Mouse (Mus musculus) forelimb bud, embryonic 11.5 days (tissue): ENCODE data around the gene Lig3.
A peak's percentile ranks its signal among the peaks of the same experiment; 100 is the strongest.

Experiments
- DNase-seq: peaks from one replicate; pipeline ENCODE4 v3.0.0-alpha.2; 2012; ENCODE audit warnings: low read depth, low spot score

The Lig3 gene

DNA sequence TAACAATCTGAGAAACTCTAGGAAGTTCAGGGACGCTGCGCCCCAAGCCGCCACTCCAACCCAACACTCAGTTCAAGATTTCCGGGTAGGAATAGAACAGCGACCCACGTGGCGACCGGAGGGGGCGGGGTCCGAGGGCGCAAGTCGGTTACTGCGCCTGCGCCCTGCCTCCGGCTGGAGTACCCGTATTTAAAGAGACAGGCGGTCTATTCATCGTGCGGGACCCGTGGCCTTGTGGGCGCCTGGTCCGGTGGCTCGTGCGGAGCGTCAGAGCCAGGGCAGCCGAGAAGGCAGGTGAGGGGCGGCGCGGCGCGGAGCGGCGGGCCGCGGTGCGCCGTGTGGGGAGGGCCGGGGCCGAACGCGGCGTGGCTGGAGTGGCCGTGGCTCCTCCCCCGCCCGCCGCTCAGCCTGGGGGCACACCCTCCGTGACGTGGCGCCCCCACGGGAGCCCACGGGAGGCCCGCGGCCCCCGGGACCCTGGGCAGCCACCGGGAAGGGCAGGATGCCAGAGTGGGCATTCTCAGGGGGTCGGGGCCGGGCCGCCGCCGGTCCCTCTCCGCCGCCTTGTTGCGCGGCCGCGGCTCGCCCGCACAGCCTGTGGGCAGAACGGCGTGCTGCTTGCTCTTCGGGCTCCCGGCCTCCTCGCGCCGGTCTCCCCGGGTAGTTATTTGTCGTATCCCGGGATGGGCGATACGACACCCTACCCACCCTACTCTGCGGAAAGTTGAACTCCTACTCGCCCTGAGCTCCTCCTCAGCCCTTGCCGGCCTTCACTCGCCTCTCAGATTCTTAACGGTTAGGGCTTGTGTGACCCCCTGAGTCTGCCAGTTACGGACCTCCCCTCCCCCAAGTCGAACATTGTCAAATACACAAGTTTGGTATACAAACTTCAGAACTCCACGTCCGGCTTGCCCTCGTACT lies at the start of gene Lig3:
Lig3 (plus strand) TSS at position 126 of the 921 bp plus-strand sequence.
- DNase-seq: peak; percentile 93

DNA sequence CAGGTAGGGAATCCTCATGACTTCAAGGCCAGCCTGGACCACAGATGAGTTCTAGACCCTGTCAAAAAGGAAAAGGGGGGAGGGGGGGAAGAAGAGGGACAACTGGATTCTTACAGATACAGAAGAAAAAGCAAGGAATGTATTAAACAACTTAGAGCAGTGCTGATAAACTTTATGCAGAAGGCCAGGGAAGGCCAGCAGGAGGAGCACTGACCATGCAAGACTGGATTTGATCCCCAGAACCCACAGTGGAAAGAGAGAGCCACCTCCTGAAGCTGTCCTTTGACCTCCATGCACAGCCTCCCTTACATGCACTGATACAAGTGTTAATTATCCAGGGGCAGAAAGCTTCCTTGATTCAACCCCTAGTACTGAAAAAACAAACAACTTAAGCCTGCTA lies 46.7 kb upstream of the Lig3 start:
- DNase-seq: no peak

DNA sequence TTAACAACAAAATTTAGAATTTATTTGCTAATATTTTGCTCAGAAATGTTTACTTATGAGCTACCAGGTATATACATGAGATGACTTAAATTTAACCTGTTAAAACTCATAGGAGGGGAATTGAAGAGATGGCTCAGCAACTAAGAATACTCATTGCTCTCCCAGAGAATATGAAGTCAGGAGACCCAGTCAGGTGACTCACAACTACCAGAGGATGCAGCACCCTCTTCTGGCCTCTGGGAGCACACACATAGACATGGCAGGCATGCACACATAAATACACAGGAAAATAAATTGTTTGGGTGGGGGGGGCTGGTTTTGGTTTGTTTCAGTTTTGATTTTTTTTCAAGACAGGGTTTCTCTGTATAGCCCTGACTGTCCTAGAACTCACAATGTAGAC lies 41.9 kb upstream of the Lig3 start:
- DNase-seq: no peak

DNA sequence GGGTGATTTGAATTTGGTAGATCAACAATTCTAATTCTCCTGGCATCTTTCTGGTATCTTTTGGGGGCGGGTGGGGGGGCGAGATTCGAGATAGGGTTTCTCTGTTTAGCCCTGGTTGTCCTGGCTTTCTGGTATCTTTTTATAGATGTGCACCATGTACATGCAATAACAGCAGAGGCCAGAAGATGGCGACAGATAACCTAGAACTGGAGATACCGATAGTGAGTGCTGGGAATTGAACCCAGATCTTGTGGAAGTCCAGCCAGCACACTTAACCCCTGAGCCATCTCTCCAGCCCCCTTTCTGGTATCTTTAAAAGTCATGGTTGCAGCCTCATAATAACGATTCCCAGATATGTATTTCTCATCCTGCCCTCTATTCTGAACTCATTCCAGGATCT lies 34.8 kb upstream of the Lig3 start:
- peak; percentile 13 for DNase-seq

DNA sequence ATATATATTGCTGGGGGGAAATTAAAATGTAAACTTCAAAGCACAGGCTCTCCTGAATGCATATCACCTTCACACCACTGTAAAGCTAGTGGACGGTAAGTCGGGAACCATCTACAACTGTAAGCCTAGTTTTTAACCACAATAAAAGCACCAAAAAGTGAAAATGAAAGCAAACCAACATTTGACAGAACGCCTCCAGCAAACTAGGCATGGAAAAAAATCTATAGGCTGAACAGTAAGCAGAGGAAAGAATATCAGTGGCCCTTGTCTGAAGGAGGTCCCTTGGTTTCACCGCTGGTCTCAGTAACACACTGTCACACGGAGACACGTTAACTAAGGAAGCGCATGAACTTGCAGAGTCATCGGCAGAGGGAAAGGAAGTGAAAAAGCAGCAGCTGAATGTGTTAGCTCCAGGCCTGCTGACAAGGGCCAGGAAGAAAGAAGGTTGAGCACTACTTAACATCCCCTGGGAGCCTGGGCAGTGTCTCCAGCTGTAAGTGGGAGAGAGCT lies 34.0 kb upstream of the Lig3 start:
- DNase-seq: no peak

DNA sequence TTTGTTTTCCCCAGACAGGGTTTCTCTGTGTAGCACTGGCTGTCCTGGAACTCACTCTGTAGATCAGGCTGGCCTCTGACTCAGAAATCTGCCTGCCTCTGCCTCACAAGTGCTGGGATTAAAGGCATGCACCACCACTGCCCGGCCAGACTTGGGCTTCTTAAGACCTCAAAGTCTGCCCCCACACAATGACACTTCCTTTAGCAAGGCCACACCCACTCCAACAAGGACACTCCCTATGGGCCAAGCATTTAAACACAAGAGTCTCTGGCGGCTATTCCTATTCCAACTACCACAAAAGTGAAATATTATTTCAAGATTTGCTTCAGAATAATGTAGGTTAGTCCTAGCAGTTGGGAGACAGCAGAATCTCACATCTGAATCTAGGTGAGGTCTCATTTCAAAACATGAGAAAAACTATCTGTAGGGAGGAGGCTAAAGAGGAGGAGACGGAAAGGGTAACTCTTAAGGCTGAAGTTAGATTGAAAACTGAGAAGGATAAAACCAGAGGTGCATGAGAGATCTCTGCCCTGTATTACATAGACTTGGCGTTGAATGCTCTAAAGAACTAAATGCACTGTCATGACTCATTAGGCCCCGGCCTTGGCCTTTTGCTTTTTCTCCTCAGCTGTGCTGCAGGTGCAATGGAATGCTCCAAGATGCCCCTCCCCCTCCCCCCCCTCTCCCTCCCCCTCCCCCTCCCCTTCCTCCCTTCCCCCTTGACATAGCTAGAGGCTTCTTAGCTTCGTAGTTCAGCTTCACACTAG lies 28.4 kb upstream of the Lig3 start:
- DNase-seq: no peak

DNA sequence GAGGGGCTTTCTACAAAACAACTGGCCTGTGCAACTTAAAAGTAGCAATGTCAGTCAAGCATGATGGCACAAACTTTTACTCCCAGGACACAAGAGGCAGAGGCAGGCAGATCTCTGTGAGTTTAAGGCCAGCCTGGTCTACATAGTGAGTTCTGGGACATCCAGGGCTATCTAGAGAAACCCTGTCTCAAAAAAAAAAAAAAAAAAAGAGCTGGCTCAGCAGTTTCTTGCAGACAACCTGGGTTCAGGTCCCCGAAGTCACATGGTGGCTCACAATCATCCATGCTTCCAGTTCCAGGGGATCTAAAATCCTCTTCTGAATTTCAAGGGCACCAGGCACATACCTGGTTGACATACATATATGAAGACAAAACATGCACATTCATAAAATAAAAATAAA lies 25.0 kb upstream of the Lig3 start:
- no peak for DNase-seq

DNA sequence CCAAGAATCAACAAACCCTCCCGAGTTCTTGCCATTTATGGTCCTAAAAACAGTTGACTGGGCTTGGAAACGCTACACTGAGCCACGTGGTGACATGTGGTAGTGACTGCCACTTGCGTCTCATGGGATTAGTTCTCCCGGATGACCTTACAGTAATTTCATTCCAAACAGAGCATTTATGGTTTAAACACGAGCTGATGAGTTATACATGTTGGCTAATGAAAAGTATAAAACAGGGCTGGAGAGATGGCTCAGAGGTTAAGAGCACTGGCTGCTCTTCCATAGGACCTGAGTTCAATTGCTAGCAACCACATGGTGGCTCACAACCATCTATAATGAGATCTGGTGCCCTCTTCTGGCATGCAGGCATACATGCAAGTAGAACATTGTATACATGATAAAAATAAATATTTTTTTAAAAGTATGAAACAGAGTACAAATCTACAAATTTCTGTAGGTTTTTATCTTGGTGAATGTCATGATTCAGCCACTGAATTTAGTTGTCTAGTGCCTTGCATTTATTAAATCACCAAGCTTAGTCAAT lies 18.6 kb upstream of the Lig3 start:
- DNase-seq: no peak

DNA sequence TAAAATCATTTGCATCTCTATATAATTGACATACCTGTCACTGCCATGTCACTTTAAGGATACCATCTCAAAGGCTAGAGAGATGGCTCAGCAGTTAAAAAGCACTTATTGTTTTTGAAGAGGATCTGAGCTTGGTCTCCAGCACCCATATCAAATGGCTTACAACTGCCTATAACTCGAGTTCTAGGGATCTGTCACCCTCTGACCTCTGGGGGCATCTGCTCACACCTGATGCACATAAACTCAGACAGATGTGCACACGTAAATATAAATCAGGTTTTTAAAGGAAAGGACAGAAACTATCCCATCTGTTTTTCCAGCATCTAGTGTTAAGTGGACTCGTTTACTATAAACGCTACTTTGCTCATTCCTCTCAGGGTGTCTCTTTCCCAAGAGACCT lies 17.6 kb upstream of the Lig3 start:
- DNase-seq: no peak

DNA sequence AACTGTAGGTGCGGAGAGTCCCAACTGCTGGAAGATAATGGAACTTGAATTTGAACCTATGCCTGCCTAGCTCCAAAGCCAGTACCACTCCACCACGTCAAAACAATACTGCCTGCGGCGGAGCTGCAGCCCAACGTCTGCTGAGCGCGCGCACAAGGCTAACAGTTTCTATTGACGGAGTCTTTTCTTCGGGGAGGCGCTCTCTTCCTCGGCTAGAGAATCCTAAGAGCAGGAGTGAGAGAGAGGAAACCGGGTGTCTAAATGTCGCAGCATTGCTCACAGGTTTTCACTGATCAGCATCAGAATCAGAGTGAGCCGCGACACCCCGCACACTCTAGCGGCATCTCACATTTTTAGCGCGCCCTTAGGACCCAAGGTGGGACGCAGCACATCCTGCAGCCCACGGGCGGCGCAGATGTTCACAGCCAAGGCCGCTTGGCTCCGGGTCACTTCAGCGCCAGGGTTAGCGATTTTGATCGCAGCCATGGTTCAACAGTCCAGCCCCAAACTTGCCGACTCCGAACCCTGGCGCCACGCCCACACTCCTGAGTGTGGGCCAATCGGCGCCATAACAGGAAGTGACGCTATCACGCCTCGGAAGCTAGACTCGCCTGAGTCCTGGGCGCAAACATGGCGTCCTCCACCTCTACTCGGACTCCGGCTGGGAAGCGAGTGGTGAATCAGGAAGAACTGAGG lies 17.0 kb upstream of the Lig3 start, which contains the start of the genes Cct6b and Zfp830:
Cct6b (minus strand) TSS at position 580 of the 696 bp plus-strand sequence.
Zfp830 (plus strand) TSS at position 604 of the 696 bp plus-strand sequence.
- peak; percentile 97 for DNase-seq

DNA sequence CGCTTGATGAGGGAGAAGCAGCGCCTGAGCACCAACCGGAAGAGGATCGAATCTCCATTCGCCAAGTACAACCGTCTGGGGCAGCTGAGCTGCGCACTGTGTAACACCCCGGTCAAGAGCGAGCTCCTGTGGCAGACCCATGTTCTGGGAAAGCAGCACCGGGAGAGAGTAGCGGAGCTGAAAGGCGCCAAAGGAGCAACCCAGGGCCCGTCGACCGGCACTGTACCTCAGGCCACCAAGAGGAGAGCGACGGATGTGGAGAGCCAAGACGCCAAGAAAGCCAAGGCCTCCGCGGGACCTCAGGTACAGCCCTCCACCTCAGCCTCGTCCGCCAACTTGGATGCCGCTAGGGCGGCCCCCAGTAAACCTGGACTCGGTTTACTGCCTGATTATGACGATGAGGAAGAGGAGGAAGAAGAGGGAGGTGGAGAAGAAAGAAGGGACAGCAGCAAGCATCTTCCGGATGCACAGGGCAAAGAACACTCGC lies 16.4 kb upstream of the Lig3 start:
- DNase-seq: no peak

DNA sequence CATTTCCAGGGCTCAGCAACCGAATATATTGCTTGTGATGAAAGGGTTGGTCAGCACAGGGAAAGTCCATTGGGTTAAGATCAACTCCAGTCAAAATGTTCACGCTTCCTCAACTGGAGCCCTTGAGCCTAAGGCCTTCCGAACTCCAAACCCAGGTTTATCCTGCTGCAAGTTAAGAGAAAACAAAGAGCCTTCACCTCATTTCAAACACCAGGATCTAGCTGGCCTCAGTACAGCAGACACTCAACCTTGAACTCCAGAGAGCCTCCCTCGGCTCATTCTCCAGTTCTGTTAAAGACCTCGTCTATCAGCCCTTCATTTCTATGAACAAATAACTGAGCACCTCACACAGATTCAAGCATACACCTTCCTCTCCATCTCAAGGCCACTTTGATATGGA lies 774 bp upstream of the Lig3 start:
- DNase-seq: no peak

DNA sequence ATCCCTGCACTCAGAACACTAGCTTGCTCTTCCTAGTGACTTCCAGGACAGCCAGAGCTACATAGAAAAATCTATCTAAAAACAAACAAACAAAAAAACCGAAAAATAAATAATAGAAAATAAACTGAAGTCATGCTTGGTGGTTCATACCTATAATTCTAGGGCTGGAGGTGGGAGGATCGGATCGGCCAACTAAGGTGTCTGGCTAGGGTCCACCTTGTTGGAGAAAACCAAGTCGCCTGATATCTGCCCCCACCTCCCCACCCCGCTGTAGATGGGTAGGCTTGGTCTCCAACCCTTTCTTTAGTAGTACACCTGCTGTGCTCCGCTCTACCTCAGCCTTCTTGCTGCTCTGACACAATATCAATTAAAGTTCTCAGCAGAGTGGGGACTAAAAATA lies 1.3 kb downstream of the Lig3 start:
- no peak for DNase-seq

DNA sequence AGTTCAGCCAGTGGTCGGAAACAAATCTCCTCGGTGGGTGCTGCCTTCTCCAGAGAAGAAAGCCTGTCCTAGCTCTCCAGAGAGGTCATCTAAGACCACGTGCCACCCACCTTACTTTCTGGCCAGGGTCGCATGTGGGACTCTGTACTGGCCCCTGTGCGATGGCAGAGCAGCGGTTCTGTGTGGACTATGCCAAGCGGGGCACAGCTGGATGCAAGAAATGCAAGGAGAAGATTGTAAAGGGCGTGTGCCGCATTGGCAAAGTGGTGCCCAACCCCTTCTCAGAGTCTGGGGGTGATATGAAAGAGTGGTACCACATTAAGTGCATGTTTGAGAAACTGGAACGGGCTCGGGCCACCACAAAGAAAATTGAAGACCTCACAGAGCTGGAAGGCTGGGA lies 2.5 kb downstream of the Lig3 start:
- no peak for DNase-seq

DNA sequence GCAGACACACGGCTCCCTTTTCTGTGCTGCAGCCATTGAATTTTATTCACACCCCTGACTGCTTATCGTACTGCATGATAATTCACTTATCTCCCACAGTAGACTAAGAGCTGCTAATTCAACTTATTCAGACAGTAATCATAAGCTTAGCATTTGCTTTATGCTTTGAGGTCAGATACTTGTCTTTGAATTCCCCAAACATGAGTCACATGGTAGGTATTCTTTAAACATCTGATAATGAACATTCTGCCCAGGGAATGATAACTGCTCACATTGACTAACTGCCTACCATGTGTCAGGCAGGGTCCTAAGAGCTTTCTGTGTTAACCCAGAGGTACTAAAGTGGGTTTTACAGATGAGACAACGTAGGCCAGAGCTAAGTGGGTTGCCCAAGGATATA lies 25.7 kb downstream of the Lig3 start:
- DNase-seq: no peak

DNA sequence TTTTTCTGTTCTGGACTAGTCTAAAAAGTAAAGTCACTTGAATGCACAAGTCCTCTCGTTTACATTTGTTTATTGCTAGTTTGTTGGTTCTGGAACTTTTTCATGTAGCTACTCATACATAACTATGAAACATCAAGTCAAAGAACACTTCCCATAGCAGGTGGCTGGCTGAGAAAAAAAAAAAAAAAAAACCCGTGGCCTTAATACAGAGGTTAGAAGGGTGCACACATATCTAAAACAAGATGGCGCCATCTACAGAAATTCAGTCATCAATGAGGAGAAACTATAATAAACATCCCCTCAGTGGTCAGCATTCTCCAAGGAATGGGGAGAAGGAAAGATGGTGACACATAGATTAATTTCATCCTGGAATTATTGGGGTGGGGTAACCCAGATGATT lies 26.5 kb downstream of the Lig3 start:
- no peak for DNase-seq

DNA sequence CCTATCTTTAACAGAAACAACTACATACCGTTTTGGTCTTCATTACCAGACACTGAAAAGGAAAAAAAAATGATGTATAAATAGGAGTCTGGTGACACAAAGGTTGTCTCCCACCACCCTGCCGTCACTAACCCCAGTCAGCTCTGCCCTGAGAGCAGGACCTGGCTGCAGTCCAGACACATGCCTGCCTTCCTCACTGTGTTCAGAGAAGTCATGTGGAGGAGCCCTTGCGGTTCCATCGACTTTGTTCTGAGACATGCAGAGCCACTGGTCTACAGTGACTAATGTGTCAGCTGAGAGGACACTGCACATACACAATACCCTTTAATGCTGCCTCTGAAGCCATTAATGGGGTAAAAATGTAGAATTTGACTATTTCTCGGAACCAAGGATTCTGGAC lies 27.6 kb downstream of the Lig3 start:
- no peak for DNase-seq

DNA sequence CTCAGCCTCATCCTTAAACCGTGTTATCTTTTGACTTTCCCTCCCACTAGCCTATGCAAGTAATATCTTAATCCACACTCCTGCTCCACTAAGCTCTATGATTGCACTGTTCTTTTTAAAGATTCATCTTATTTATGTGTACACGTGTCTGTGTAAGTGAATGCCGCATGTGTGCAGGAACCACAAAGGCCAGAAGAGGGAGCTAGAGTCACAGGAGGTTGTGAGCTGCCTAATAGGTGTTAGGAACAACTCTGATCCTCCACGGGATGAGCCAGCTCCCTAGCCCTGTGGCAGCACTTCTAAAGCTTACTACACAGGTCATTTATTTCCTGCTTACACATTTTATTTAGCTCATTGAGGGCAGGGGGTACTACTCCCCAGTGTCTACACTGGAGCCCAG lies 38.4 kb downstream of the Lig3 start:
- peak; percentile 53 for DNase-seq

DNA sequence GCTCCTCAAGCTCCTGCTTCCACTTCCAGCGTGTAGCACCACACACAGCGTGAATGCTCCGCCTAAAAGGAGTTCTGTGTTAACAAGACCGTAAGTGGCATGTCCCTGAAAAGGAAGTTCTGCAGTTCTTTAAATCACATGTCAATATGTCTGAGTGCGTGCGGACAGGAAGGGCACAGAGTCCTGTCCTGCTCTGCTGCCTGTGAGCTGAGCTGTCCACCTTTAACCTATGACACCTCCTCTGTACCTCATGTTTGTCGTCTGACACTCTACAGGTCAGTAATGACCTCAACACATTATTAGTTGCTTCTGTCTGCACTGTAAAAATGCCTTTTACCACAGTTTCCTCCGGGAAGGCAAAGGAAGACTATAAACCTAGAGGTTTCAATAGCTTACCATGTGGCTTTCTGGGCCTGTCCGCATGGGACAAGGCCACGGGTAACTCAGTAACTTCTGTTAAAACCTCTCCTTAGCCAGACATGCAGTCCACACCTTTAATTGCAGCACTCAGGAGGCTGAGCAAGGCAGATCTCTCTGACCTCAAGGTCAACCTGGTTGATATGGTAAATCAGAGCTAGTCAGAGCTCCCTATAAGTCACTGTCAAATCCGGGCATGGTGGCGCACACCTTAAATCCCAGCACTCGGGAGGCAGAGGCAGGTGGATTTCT lies 40.0 kb downstream of the Lig3 start:
- DNase-seq: no peak

DNA sequence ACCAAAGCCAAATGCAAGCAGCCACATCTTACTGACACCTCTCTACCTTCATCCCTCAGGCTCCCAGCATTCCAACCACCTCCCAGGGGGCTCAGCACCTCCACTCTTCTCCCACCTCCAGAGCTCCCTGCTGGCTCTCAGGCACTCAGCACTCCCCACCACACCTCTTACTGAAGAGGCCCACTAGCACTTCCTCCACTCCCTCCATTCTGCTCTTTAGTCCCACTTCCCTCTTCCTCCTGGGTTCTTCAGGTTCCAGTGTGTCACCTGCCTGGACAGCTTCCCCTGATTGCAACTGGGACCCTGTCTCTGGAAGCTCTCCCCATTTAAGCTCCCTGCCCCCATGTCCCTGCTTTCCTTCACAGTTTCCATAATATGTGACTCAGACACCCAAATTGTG lies 45.9 kb downstream of the Lig3 start:
- no peak for DNase-seq
